Mouse (Mus musculus): ENCODE measurements around the gene Ptpn21. TPM values are rescaled to one million over a fixed set of nuclear protein-coding genes. Genes with fewer than 3 reads are reported as not detected.

The Ptpn21 gene
- polyA plus RNA-seq, 1 experiment from 2014 or later = 9.3 TPM

DNA sequence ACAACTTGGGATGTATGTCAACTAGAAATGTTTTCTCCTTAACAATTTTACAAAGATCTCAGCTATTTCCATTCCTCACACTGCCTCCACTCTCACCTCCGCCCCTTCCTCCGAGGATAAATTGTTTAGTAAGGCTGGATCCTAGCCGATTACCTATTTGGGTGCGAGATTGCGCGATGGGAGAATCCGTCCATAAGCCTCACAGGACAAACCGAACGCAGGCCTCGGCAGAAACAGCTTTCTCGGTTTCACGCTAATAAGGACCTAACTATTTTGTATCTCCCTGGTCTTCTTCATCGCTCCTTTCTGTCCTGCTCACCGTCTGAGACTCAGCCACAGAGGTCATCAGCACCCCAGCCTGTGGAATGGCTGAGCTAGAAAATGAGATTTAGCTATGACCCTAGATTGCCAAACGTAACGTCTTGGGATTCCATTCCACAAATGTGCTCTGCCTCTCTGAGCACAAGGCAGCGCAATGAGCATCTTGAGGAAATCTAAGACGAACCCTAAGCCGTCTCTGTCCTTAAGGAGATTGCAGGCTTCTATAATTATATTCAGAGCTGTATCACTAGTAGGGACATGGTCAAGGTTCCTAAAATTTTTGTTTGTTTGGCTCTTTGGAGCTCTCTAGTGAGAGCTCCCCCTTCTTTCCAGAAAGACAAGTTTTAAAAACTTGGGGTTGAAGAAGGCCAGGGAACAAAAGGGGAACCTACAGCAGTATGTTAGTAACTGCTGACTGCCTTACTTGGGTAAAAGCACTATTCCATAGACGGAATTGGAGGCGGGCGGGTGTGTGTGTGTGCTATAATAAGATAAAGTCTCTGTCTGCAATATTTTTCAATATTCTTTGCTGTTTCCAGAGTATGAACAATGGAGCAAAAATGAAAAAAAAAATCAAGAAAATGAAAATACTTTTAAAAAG, 2.1 kb downstream of the Ptpn21 start:
- DNase-seq (ENCODE audit: low spot score) = no peak
- H3K9me3 ChIP-seq = no peaks in the 10 kb centered on the region
- WGBS = 10% methylated on average over 22 of the region's 22 CpGs

DNA sequence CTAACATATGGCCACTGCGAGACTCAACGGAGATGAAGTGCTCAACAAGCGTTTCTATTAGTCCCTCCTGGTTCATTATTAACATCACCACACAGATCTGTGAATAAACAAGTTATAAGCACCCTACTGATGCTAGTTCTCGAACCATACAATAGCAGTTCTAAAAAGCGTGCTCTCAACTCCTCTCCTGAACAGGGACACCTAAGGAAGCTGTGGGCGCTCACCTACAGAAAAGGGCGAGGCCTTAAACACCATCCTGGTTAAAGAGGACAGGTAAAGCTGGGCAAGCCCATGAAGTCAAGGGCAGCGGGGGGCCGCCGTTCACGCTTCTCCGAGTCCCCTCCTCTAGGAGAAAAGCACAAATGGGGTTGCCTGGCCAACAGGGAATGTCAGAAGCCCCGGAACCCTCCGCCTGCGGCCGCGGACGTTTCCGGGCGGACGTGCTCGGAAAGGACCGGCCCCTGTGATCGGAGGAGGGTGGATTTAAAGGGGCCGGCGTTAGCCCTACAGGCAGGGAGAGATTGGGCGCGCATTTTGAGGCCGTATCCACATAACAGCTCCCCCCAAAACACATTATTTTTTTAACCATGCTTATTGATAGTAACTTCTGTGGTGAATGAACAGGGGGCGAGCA, 2.8 kb downstream of the Ptpn21 start:
- under 1% methylated on average over 30 of the region's 30 CpGs for WGBS
- peak overlapping the region; percentile 84 for H3K4me3 ChIP-seq
- peaks cover 28% of the 10 kb centered on the region for H3K4me1 ChIP-seq
- peak overlapping the region; percentile 86 for H3K27ac ChIP-seq
- H3K27me3 ChIP-seq (ENCODE audit: insufficient read depth, poor library complexity, severe bottlenecking) = 0 out of 2 replicates have a peak, but pooled peaks cover 3% of the 10 kb centered on the region
- H3K9me3 ChIP-seq = no peaks in the 10 kb centered on the region
- DNase-seq (ENCODE audit: low spot score) = peak; percentile 93
- peaks cover 11% of the 10 kb centered on the region; the same call in 1 of the 2 replicates for H3K36me3 ChIP-seq

More for the DNA sequence above, 2.1 kb downstream of the Ptpn21 start:
- Histone ChIP-seq H3K27ac (peak overlapping the region; percentile 86), H3K4me1 (peaks cover 28% of the 10 kb centered on the region), H3K36me3 (peaks cover 10% of the 10 kb centered on the region; the same call in 1 of the 2 replicates), H3K27me3 (ENCODE audit: insufficient read depth, poor library complexity, severe bottlenecking) (0 out of 2 replicates have a peak, but pooled peaks cover 3% of the 10 kb centered on the region), H3K4me3 (peak overlapping the region; percentile 84)

DNA sequence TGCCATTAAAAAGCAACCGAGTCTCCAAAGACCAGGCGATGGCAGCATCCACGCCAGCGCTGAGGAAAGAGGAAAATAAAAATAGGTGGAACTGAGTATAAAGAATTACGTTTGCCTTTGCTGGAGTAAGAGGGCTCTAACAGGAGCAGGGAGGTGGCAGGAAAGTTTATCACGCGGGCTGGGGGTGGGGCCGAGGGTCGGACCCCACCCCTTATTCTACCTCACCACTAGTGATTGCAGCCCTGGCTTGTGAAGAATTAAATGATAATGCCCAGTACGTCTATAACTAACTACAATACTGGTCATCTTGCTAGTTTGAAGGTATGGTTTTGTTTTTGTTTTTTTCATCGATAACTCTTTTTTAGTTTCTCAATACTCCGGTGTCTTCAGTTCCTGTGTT, 3.4 kb downstream of the Ptpn21 start:
- peak overlapping the region; percentile 84 for H3K4me3 ChIP-seq
- 0 out of 2 replicates have a peak, but pooled peaks cover 3% of the 10 kb centered on the region for H3K27me3 ChIP-seq (ENCODE audit: insufficient read depth, poor library complexity, severe bottlenecking)
- H3K27ac ChIP-seq = peak overlapping the region; percentile 86; the same call in 1 of the 2 replicates
- peaks cover 13% of the 10 kb centered on the region for H3K36me3 ChIP-seq
- no peak for DNase-seq (ENCODE audit: low spot score)
- no peaks in the 10 kb centered on the region for H3K9me3 ChIP-seq
- WGBS = 14% methylated on average over 12 of the region's 12 CpGs
- peaks cover 28% of the 10 kb centered on the region for H3K4me1 ChIP-seq

DNA sequence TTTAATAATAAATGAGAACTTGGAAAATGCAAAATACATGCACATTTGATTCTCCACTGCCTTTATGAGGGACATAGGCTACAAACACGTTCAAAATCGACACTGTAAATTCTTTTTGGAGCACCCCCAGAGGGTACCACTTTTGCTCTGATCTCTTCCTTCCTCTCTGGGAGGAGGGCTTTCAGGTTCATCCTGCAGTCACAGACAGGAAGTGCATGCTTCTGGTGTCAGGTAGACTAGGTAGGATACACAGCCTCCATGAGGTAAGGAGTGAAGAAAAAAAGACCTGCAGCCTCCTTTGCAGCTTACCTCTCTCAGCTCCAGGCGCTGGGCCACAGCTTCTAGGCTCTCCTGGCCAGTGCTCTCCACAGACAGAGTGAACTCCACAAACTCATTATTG, 4.0 kb downstream of the Ptpn21 start:
- WGBS = 60% methylated on average over 3 of the region's 3 CpGs
- peak overlapping the region; percentile 84 for H3K4me3 ChIP-seq

DNA sequence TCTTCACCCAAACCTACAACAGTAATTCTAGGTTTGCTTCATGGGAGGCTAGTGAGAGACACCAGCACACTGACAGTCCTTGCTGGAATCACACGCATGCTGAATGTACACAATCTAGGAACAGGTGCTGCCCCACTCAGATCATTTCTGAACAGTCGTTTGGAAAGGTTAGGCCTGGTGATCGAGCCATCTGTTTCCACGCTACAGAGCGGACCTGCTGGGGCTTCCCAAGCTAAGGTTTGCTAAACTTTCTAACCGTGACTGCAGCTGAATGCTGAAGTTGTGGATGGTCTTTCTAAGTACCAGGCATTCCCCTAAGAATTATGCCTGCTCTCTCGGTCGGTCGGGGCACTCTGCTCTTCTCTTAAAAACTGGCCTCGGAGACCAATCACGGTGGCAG, 6.5 kb downstream of the Ptpn21 start:
- peaks cover 15% of the 10 kb centered on the region for H3K36me3 ChIP-seq
- no peaks in the 10 kb centered on the region for H3K27me3 ChIP-seq (ENCODE audit: insufficient read depth, poor library complexity, severe bottlenecking)
- H3K4me1 ChIP-seq = peaks cover 20% of the 10 kb centered on the region
- no peaks in the 10 kb centered on the region for H3K9me3 ChIP-seq
- H3K4me3 ChIP-seq = no peak overlapping the region
- no peak overlapping the region for H3K27ac ChIP-seq
- WGBS = 87% methylated on average over 11 of the region's 11 CpGs
- no peak for DNase-seq (ENCODE audit: low spot score)

More for the DNA sequence above, 4.0 kb downstream of the Ptpn21 start:
- no peaks in the 10 kb centered on the region for H3K9me3 ChIP-seq
- H3K36me3 ChIP-seq = peaks cover 15% of the 10 kb centered on the region
- no peak for DNase-seq (ENCODE audit: low spot score)
- H3K27ac ChIP-seq = no peak overlapping the region
- H3K4me1 ChIP-seq = peaks cover 26% of the 10 kb centered on the region
- 0 out of 2 replicates have a peak, but pooled peaks cover under 1% of the 10 kb centered on the region for H3K27me3 ChIP-seq (ENCODE audit: insufficient read depth, poor library complexity, severe bottlenecking)

DNA sequence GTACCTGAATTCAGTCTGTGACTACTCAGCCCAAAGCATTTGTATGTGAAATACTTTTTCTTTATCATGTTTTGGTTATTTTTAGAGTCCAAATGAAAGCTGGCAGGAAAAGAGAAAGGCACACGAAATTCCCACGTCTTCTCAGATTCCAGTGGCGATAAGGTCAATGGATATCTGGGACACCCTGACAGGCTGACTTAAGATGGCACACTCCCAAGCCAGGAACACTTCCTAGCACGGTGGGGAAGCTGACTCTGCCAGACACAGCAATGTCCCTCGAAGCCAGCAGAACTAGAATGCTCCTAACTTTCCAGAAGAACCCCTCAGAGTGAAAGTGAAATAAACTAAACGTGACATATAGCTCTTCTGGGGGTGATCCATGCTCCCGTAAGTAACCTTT, 10.0 kb downstream of the Ptpn21 start:
- H3K4me3 ChIP-seq = no peak overlapping the region
- H3K9me3 ChIP-seq = no peaks in the 10 kb centered on the region
- H3K4me1 ChIP-seq = 0 out of 2 replicates have a peak, but pooled peaks cover 3% of the 10 kb centered on the region
- WGBS = 69% methylated on average over 7 of the region's 7 CpGs
- H3K27ac ChIP-seq = no peak overlapping the region
- no peaks in the 10 kb centered on the region for H3K27me3 ChIP-seq (ENCODE audit: insufficient read depth, poor library complexity, severe bottlenecking)
- DNase-seq (ENCODE audit: low spot score) = no peak
- H3K36me3 ChIP-seq = peaks cover 19% of the 10 kb centered on the region

DNA sequence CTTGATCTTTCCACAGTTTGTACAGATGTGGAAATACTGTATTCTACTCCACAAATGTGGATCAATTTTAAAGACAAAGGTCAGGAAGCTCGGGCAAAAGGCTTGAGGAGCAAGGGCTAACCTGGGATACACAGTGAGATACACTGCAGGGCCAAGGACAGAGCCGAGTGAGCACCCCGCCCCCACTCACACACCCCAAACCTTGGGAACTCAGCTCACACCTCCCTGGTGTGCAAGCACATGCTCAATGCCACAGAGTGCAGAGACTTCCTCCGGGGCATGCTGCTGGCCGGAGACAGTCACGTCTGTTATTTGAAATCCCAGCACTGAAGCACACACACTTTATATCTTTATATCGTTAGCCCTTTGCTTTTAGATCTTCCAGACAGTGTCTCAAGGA, 11.1 kb downstream of the Ptpn21 start:
- 84% methylated on average over 7 of the region's 7 CpGs for WGBS
- Histone ChIP-seq H3K4me1 (0 out of 2 replicates have a peak, but pooled peaks cover 3% of the 10 kb centered on the region), H3K27ac (no peak overlapping the region), H3K27me3 (ENCODE audit: insufficient read depth, poor library complexity, severe bottlenecking) (no peaks in the 10 kb centered on the region), H3K36me3 (peaks cover 17% of the 10 kb centered on the region), H3K9me3 (no peaks in the 10 kb centered on the region), H3K4me3 (no peak overlapping the region)
- no peak for DNase-seq (ENCODE audit: low spot score)

DNA sequence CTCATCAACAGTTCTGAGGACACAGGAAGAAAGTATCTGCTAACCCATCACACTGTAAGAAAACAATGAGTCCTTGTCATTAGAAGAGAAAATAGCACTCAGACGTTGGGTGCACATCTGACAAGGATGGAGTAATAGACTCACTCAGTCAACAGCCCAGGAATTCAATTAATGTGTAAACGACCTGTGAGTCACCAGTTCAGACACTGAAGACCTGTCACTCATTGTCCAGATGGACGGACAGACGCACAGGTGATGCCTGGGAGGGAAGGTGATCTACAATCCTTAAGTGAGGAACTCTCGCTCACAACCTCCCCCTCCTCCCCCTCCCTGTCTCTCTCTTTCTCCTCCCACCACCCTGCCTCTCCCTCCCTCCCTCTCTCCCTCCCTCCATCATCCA, 12.2 kb downstream of the Ptpn21 start:
- Histone ChIP-seq H3K36me3 (peaks cover 8% of the 10 kb centered on the region), H3K4me3 (no peak overlapping the region), H3K27me3 (ENCODE audit: insufficient read depth, poor library complexity, severe bottlenecking) (no peaks in the 10 kb centered on the region), H3K4me1 (0 out of 2 replicates have a peak, but pooled peaks cover 3% of the 10 kb centered on the region), H3K9me3 (no peaks in the 10 kb centered on the region), H3K27ac (no peak overlapping the region)
- WGBS = 69% methylated on average over 5 of the region's 5 CpGs
- DNase-seq (ENCODE audit: low spot score) = no peak

DNA sequence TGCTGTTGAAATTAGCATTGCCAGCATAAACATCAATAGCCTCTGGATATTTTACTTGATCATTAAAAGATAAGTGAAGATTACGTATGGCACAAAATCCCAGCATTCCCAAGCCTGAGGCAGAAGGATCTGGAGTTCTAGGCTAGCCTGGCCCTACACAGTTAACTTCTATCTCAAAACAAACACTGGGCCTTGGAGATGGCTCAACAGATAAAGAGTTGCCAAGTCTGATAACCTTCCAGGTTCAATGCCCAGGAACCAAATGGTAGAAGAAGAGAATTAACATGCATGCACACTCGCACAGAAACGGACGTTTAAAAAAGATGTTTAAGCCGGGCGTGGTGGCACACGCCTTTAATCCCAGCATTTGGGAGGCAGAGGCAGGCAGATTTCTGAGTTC, 13.0 kb downstream of the Ptpn21 start:
- Histone ChIP-seq H3K27ac (no peak overlapping the region), H3K4me3 (no peak overlapping the region), H3K9me3 (no peaks in the 10 kb centered on the region), H3K27me3 (ENCODE audit: insufficient read depth, poor library complexity, severe bottlenecking) (no peaks in the 10 kb centered on the region), H3K36me3 (peaks cover 8% of the 10 kb centered on the region), H3K4me1 (0 out of 2 replicates have a peak, but pooled peaks cover 3% of the 10 kb centered on the region)
- DNase-seq (ENCODE audit: low spot score) = no peak
- 93% methylated on average over 7 of the region's 7 CpGs for WGBS

DNA sequence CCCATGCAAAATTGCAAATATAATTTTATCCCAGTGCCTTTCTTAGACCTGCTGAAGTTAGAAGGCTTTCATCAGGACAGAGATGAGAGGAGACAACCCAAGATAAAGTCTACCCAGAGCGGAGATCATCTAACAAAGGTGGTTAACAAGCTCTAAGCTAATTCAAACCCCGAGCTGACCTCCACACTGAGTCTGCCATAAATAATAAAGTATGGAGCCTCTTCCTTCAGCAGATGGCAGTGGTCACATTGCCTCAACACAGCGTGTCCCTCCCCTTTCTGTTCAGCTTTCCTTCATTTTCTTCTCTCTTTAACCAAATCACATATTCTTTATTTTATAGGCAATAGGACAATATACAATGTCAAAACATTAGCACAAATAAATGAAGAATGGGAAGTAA, 16.2 kb downstream of the Ptpn21 start:
- 78% methylated on average over 3 of the region's 3 CpGs for WGBS
- Histone ChIP-seq H3K27me3 (ENCODE audit: insufficient read depth, poor library complexity, severe bottlenecking) (no peaks in the 10 kb centered on the region), H3K9me3 (no peaks in the 10 kb centered on the region), H3K27ac (no peak overlapping the region), H3K4me3 (no peak overlapping the region), H3K36me3 (peaks cover 5% of the 10 kb centered on the region; the same call in 1 of the 2 replicates), H3K4me1 (peaks cover 7% of the 10 kb centered on the region)
- DNase-seq (ENCODE audit: low spot score) = no peak

DNA sequence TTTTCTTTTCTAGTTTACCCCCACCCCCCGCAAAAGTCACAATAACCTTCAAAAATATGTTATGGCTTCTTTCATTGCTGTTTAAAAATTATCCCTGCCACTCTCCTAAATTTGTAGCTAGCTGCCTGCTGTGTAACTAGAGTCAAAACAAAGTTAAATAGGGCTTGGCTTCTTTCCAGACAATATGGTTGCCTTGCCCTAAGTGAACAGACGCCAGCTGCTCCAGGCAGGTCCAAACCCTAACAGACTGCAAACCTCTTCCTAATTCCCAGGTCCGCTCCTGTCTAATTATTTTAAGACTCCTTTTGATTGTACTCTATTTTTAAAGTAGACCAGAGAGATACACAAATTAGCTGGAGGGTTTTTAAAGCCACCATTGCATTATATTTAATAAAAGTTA, 16.6 kb downstream of the Ptpn21 start:
- H3K27ac ChIP-seq = no peak overlapping the region
- H3K36me3 ChIP-seq = peaks cover 5% of the 10 kb centered on the region; the same call in 1 of the 2 replicates
- no peaks in the 10 kb centered on the region for H3K27me3 ChIP-seq (ENCODE audit: insufficient read depth, poor library complexity, severe bottlenecking)
- no peaks in the 10 kb centered on the region for H3K9me3 ChIP-seq
- no peak overlapping the region for H3K4me3 ChIP-seq
- DNase-seq (ENCODE audit: low spot score) = no peak
- 78% methylated on average over 3 of the region's 3 CpGs for WGBS
- H3K4me1 ChIP-seq = peaks cover 11% of the 10 kb centered on the region

DNA sequence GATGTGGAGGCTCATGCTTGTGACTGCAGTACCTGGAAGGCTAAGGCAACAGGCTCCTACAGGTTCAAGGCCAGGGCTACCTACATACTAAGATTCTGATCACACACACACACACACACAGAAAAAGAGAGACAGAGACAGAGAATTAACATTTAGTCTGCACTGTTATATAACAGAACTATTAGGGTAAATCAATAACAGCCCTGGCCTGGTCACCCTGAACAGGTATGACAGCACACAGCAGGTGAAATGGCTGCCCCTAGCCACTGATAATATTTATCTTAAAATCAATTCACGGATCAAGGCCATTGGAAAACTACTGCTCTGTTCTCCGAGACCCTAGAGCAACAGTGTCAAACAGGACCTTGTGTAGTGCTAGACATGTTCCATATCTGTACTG, 21.1 kb downstream of the Ptpn21 start:
- WGBS = 72% methylated on average over 2 of the region's 2 CpGs
- Histone ChIP-seq H3K9me3 (no peaks in the 10 kb centered on the region), H3K4me1 (peaks cover 36% of the 10 kb centered on the region), H3K27me3 (ENCODE audit: insufficient read depth, poor library complexity, severe bottlenecking) (no peaks in the 10 kb centered on the region), H3K27ac (no peak overlapping the region), H3K4me3 (no peak overlapping the region), H3K36me3 (no peaks in the 10 kb centered on the region)
- DNase-seq (ENCODE audit: low spot score) = no peak

DNA sequence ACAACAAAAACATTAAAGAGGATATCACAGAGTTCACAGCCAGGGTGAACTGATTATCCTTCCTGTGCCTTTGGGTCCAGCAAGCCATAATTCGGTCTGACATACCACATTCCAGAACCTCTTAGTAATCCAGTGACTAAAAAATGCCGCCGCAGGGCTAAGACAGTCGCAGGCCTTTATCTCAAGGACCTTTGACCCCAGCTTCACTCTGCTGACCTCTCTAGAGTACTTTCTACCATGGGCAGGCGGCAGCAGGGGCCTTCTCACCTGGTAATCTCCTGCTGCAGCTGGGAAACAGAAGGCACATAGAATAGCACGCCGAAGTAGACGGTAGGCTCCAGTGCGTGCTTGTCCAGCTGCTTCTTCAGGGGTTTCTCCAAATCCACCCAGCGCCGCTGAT, 22.4 kb downstream of the Ptpn21 start:
- 0 out of 2 replicates have a peak overlapping the region, but pooled peaks have one; percentile 6 for H3K4me3 ChIP-seq
- no peak for DNase-seq (ENCODE audit: low spot score)
- 5% methylated on average over 11 of the region's 11 CpGs for WGBS
- H3K9me3 ChIP-seq = no peaks in the 10 kb centered on the region
- H3K27ac ChIP-seq = peak overlapping the region; percentile 74; the same call in 1 of the 2 replicates
- peaks cover 36% of the 10 kb centered on the region for H3K4me1 ChIP-seq
- no peaks in the 10 kb centered on the region for H3K27me3 ChIP-seq (ENCODE audit: insufficient read depth, poor library complexity, severe bottlenecking)
- no peaks in the 10 kb centered on the region for H3K36me3 ChIP-seq

Data from heart, embryonic 10.5 days (tissue).